Mouse (Mus musculus) heart, adult 2 months (tissue): ENCODE measurements at regions not wholly inside any gene's neighbourhood (a gene's known extent, or its start where the extent isn't known, plus 50 kb on each side); places are given as distances from the start of the nearest gene placed in this dataset.
"Not testable (repeated sequence)": the region's sequence is repeated elsewhere in the genome, so short reads cannot be mapped to it uniquely, and the experiment has no call there.

Experiments
- DNase-seq, 2 experiments: peaks; one replicate each; pipeline ENCODE4 v3.0.0; 2021
- H3K27ac ChIP-seq: fragments of 200-600 bp; 2 replicates; pipeline ENCODE4 v1.8.1; 2022
- H3K27me3 ChIP-seq: fragments of 200-500 bp; 2 replicates; pipeline ENCODE4 v1.6.1; 2012; ENCODE audit warnings: mild to moderate bottlenecking, low read length, inconsistent platforms, mixed read lengths; ENCODE audit not compliant: control insufficient read depth, insufficient read depth
- H3K36me3 ChIP-seq: fragments of 200-500 bp; 2 replicates; pipeline ENCODE4 v1.6.1; 2012; ENCODE audit warnings: low read length, inconsistent platforms; ENCODE audit not compliant: control insufficient read depth, insufficient read depth
- H3K4me1 ChIP-seq: fragments of 200-500 bp; 2 replicates; pipeline ENCODE4 v1.6.1; 2011; ENCODE audit warnings: low read length; ENCODE audit not compliant: control insufficient read depth, insufficient read depth
- H3K4me3 ChIP-seq: fragments of 200-600 bp; 2 replicates; pipeline ENCODE4 v1.8.1; 2022
- H3K79me2 ChIP-seq: fragments of 200-500 bp; replicated peaks from 2 replicates; pipeline ENCODE4 v1.6.1; 2012; ENCODE audit warnings: mild to moderate bottlenecking, inconsistent platforms, low read length, moderate library complexity, mixed read lengths; ENCODE audit not compliant: control insufficient read depth, insufficient read depth
- H3K9ac ChIP-seq: fragments of 200-500 bp; 2 replicates; pipeline ENCODE4 v1.6.1; 2012; ENCODE audit warnings: low read depth, mild to moderate bottlenecking, control low read depth, inconsistent platforms, low read length, mixed read lengths
- CTCF ChIP-seq: fragments of 200-600 bp; IDR thresholded peaks from 2 replicates; pipeline ENCODE4 v1.8.1; 2022; ENCODE audit warnings: antibody characterized with exemption, mild to moderate bottlenecking, moderate library complexity
- EP300 ChIP-seq: fragments of 200-500 bp; IDR thresholded peaks from 2 replicates; pipeline ENCODE4 v1.6.1; 2011; ENCODE audit warnings: low read depth, low read length, control low read depth; ENCODE audit not compliant: insufficient read depth
- POLR2A ChIP-seq: fragments of 200-500 bp; IDR thresholded peaks from 2 replicates; pipeline ENCODE4 v1.6.1; 2011; ENCODE audit warnings: mild to moderate bottlenecking, low read depth, low read length, control low read depth; ENCODE audit not compliant: insufficient read depth
- WGBS: fragments of 180-500 bp; shearing (Covaris S2); methylation state at CpG from one replicate; pipeline ENCODE4 v1.1.7; 2018; 5-methylcytosine and 5-hydroxymethylcytosine counted together
- intact Hi-C: fragments of 180-260 bp; cut with DNase I; formaldehyde crosslinking; loops from one replicate; pipeline ENCODE4 v1.15.1; 2025

DNA sequence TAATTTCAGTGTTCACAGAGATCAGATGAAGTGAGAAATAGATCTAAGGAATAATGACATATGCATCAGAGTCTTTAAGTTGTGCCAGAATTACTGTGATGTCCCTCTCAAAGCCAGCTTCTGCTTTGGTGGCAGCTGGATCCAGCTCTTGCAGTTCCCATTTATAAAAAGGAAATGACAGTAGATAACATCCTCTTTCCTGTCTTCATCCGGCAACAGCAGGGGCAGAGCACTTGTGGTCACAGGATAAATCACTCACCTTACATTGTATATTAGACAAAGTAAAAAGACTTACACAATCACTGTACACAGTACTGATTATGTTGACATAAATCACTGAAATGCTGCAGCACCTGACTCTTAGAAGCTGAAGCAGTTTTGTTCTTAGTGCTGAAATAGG lies 1214.2 kb downstream of the Adam6a start:
- WGBS: 74% methylated on average over 1 of the region's 1 CpGs
- H3K27ac ChIP-seq, H3K4me3 ChIP-seq, H3K79me2 ChIP-seq, H3K9ac ChIP-seq, H3K4me1 ChIP-seq, H3K36me3 ChIP-seq, DNase-seq, intact Hi-C loops, H3K27me3 ChIP-seq: not testable (repeated sequence)

DNA sequence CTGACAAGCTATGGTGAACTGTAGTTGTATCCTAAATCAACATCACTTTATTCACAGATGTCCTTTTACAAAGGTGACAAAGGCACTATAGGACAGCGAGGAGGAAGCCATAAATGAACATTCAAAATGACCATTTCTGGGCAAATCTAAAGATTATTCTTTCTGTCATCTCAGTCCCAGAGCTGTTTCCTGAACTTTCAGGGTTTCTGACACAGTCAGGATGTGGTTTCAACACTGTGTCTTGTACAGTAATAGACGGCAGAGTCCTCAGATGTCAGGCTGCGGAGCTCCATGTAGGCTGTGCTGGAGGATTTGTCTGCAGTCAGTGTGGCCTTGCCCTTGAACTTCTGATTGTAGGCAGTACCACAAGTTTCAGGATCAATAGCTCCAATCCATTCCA lies 1220.5 kb downstream of the Adam6a start:
- not testable (repeated sequence) for H3K27ac ChIP-seq, H3K36me3 ChIP-seq, H3K79me2 ChIP-seq, H3K4me1 ChIP-seq, H3K4me3 ChIP-seq, H3K9ac ChIP-seq, DNase-seq, H3K27me3 ChIP-seq
- intact Hi-C loops: loop anchor here (5.0 kb wide), 1 partner anchor 33 kb away; no protein-coding TSS in a partner anchor
- 61% methylated on average over 3 of the region's 3 CpGs for WGBS

DNA sequence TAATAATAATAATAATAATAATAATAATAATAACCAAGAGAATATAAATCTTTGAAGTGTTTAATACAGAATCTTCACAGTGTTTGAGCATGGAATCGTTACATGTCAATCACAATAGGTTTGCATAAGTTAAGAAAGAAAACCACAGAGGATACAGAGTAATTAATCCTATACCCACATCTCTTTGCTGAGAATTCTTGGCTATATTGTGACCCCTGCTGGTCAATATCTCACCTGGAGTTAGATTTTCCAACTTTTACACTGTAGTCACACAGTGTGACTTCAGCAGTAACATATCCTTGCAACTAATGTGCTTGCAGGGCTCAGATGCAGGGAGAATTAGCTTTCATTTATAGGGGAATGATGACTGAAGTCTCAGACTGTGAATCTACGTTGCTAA lies 1231.7 kb downstream of the Adam6a start:
- H3K27me3 ChIP-seq, DNase-seq, H3K4me3 ChIP-seq, H3K9ac ChIP-seq, H3K36me3 ChIP-seq, H3K27ac ChIP-seq, H3K4me1 ChIP-seq, intact Hi-C loops, H3K79me2 ChIP-seq: not testable (repeated sequence)
- 52% methylated on average over 2 of the region's 2 CpGs for WGBS

DNA sequence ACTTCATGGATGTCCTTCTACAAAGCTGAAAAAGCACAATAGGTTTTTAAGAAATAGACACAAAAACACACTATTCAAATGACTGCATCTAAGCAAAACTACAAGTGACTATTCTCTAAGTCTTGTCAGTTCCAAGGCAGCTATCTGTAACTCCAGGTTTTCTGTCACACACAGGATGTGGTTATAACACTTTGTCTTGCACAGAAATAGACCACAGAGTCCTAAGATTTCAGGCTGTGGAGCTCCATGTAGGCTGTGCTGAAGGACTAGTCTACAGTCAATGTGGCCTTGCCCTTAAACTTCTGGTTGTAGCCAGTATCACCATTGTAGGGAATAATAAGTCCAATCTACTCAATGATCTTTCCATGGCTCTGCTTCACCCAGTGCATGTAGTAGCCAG lies 1243.1 kb upstream of the Zfp386 start:
- Histone ChIP-seq H3K9ac (no peak overlapping the region), H3K4me3 (no peak overlapping the region), H3K79me2 (no peaks in the 10 kb centered on the region), H3K36me3 (no peaks in the 10 kb centered on the region), H3K4me1 (no peaks in the 10 kb centered on the region), H3K27me3 (no peaks in the 10 kb centered on the region), H3K27ac (no peak overlapping the region)
- no peak for TF ChIP-seq EP300
- no peak for TF ChIP-seq POLR2A
- no peak for TF ChIP-seq CTCF
- intact Hi-C loops: loop anchor here (10.0 kb wide), 1 partner anchor 110 kb away; no protein-coding TSS in a partner anchor
- DNase-seq: no peak

DNA sequence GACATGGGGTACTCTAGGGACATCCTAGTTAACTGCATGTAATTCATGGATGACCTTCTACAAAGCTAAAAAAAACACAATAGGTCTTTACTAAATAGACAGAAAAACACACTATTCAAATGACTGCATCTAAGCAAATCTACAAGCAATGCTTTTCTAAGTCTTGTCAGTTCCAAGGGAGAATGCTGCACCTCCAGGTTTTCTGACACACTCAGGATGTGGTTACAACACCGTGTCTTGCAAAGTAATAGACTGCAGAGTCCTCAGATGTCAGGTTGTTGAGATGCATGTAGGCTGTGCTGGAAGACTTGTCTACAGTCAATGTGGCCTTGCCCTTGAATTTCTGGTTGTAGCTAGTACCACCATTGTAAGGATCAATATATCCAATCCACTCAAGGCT lies 1238.3 kb upstream of the Zfp386 start:
- H3K9ac ChIP-seq: no peak overlapping the region
- H3K79me2 ChIP-seq: no peaks in the 10 kb centered on the region
- H3K27me3 ChIP-seq: no peaks in the 10 kb centered on the region
- H3K4me1 ChIP-seq: no peaks in the 10 kb centered on the region
- 61% methylated on average over 1 of the region's 1 CpGs for WGBS
- TF ChIP-seq POLR2A (no peak), CTCF (no peak), EP300 (no peak)
- no peak overlapping the region for H3K4me3 ChIP-seq
- no peaks in the 10 kb centered on the region for H3K36me3 ChIP-seq
- no peak overlapping the region for H3K27ac ChIP-seq
- DNase-seq: no peak
- intact Hi-C loops: loop anchor here (10.0 kb wide), 1 partner anchor 114 kb away; no protein-coding TSS in a partner anchor

DNA sequence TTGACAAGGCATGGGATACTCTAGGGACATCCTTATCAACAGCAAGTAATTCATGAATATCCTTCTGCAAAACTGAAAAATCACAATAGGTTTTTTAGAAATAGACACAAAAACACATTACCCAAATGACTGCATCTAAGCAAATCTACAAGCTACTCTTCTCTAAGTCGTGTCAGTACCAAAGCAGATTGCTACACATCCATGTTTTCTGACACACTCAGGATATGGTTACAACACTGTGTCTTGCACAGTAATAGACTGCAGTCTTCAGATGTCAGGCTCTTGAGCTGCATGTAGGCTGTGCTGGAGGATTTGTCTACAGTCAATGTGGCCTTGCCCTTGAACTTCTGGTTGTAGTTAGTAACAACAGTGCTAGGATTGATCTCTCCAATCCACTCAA lies 1230.7 kb upstream of the Zfp386 start:
- H3K9ac ChIP-seq, H3K36me3 ChIP-seq, H3K4me1 ChIP-seq, H3K79me2 ChIP-seq, intact Hi-C loops, DNase-seq, H3K4me3 ChIP-seq, H3K27ac ChIP-seq, H3K27me3 ChIP-seq: not testable (repeated sequence)
- 35% methylated on average over 1 of the region's 1 CpGs for WGBS

DNA sequence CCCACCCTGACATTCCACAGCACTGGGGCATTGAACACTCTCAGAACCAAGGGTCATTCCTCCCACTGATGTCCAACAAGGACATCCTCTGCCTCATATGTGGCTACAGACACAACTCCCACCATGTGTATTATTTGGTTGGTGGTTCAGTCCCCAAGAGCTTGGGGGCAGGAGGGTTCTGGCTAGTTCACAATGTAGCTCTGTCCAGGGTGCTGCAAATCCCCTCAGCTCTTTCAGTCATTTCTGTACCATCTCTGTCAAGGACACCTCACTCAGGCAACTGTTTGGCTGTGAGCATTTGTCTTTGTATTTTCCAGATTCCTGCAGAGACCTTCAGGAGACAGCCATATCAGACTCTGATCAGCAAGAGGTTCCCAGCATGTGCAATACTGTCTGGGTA lies 1214.6 kb upstream of the Zfp386 start:
- intact Hi-C loops: loop anchor here (10.0 kb wide), 1 partner anchor 218 kb away; no protein-coding TSS in a partner anchor
- TF ChIP-seq CTCF (no peak), POLR2A (no peak), EP300 (no peak)
- Histone ChIP-seq H3K27ac (no peak overlapping the region), H3K4me3 (no peak overlapping the region), H3K79me2 (no peaks in the 10 kb centered on the region), H3K27me3 (no peaks in the 10 kb centered on the region), H3K4me1 (no peaks in the 10 kb centered on the region), H3K9ac (no peak overlapping the region), H3K36me3 (no peaks in the 10 kb centered on the region)
- DNase-seq: no peak
